Mouse (Mus musculus) thymus, postnatal 36 days (tissue): ENCODE results near the gene Ufd1.
A peak's percentile ranks its signal among the peaks of the same experiment; 100 is the strongest.

Experiments
- DNase-seq, 2 experiments: peaks; one replicate each; pipeline ENCODE4 v3.0.0; 2022; ENCODE audit warnings: mixed read lengths in 2 of 2

Gene Ufd1

GRCm38 (mm10) chr16:18811468-18812384, at the start of gene Ufd1, which contains the start of gene Cdc45:
Ufd1 (plus strand) TSS chr16:18811779.
Cdc45 (minus strand) TSS chr16:18811987.
- peak; percentile 77 to 84 for DNase-seq

GRCm38 (mm10) chr16:18762960-18763359, 48.6 kb upstream of the Ufd1 start:
- no peak for DNase-seq

GRCm38 (mm10) chr16:18766390-18766789, 45.2 kb upstream of the Ufd1 start:
- DNase-seq: no peak

- no peak for DNase-seq
Measured at GRCm38 (mm10) chr16:18769501-18769900, 42.1 kb upstream of the Ufd1 start.

GRCm38 (mm10) chr16:18773936-18774335, 37.6 kb upstream of the Ufd1 start:
- DNase-seq: no peak

GRCm38 (mm10) chr16:18775621-18776555, 35.7 kb upstream of the Ufd1 start:
- no peak for DNase-seq

- DNase-seq: no peak
Measured at GRCm38 (mm10) chr16:18776556-18777100, 35.0 kb upstream of the Ufd1 start, which contains the start of gene Cldn5. Cldn5 (plus strand) TSS chr16:18776847.

- DNase-seq: no peak
Measured at GRCm38 (mm10) chr16:18777101-18778080, 34.2 kb upstream of the Ufd1 start.

GRCm38 (mm10) chr16:18778461-18778860, 33.1 kb upstream of the Ufd1 start:
- no peak for DNase-seq

GRCm38 (mm10) chr16:18781810-18782209, 29.8 kb upstream of the Ufd1 start:
- no peak for DNase-seq

GRCm38 (mm10) chr16:18785025-18785424, 26.6 kb upstream of the Ufd1 start:
- no peak for DNase-seq

GRCm38 (mm10) chr16:18785485-18785884, 26.1 kb upstream of the Ufd1 start:
- no peak for DNase-seq

GRCm38 (mm10) chr16:18786652-18787051, 24.9 kb upstream of the Ufd1 start:
- no peak for DNase-seq

- DNase-seq: no peak
Measured at GRCm38 (mm10) chr16:18788627-18789406, 22.8 kb upstream of the Ufd1 start.

GRCm38 (mm10) chr16:18795223-18795899, 16.2 kb upstream of the Ufd1 start:
- no peak for DNase-seq

- DNase-seq: no peak
Measured at GRCm38 (mm10) chr16:18796645-18797044, 14.9 kb upstream of the Ufd1 start.

- no peak for DNase-seq
Measured at GRCm38 (mm10) chr16:18798151-18798550, 13.4 kb upstream of the Ufd1 start.

GRCm38 (mm10) chr16:18798841-18799240, 12.7 kb upstream of the Ufd1 start:
- peak; percentile 16 to 22 for DNase-seq

- DNase-seq: no peak
Measured at GRCm38 (mm10) chr16:18805746-18806145, 5.8 kb upstream of the Ufd1 start.

GRCm38 (mm10) chr16:18809001-18809400, 2.6 kb upstream of the Ufd1 start:
- no peak for DNase-seq
